Mouse (Mus musculus) brain, embryonic 14.5 days (tissue): ENCODE measurements at regions not wholly inside any gene's neighbourhood (a gene's known extent, or its start where the extent isn't known, plus 50 kb on each side); places are given as distances from the start of the nearest gene placed in this dataset.

Experiments used
- CTCF ChIP-seq: fragments of 200-500 bp; IDR thresholded peaks from 2 replicates; pipeline ENCODE4 v1.5.1; 2012; ENCODE audit warnings: inconsistent platforms, mild to moderate bottlenecking, moderate library complexity, borderline replicate concordance; ENCODE audit not compliant: insufficient read depth, insufficient read length; ENCODE audit errors: extremely low read depth
- POLR2A ChIP-seq: fragments of 200-500 bp; IDR thresholded peaks from 2 replicates; pipeline ENCODE4 v1.6.1; 2012; ENCODE audit warnings: mild to moderate bottlenecking, inconsistent platforms, borderline replicate concordance; ENCODE audit not compliant: poor library complexity, insufficient read depth, insufficient read length, severe bottlenecking; ENCODE audit errors: extremely low read depth

GRCm38 (mm10) chr2:146577096-146577495 lies 65.0 kb upstream of the Ralgapa2 start:
- TF ChIP-seq POLR2A (no peak), CTCF (no peak)
